Mouse (Mus musculus) midbrain, postnatal 0 days (tissue): ENCODE measurements around the gene Fam131c. TPM values are rescaled to one million over a fixed set of nuclear protein-coding genes. Genes with fewer than 3 reads are reported as not detected.

Source experiments
- ATAC-seq: fragments of 200-750 bp; cut with Nextera tagmentation; 2 replicates; pipeline ENCODE4 v1.8.0; 2017; ENCODE audit warnings: moderate number of reproducible peaks, mild to moderate bottlenecking, moderate TSS enrichment, moderate library complexity; ENCODE audit not compliant: low FRiP score
- DNase-seq: peaks from one replicate; pipeline ENCODE4 v3.0.0-alpha.2; 2015; ENCODE audit warnings: low spot score
- H3K27ac ChIP-seq: fragments of 300-500 bp; sonication (generic); 2 replicates; pipeline ENCODE4 v1.5.1; 2014; ENCODE audit warnings: low read depth, mild to moderate bottlenecking, low read length, mixed read lengths
- H3K27me3 ChIP-seq: fragments of 300-500 bp; sonication (generic); 2 replicates; pipeline ENCODE4 v1.6.1; 2014; ENCODE audit warnings: low read length, control low read depth, mixed read lengths; ENCODE audit not compliant: insufficient read depth
- H3K36me3 ChIP-seq: fragments of 300-500 bp; sonication (generic); 2 replicates; pipeline ENCODE4 v1.6.1; 2014; ENCODE audit warnings: low read length, control low read depth, mixed read lengths; ENCODE audit not compliant: insufficient read depth
- H3K4me1 ChIP-seq: fragments of 300-500 bp; sonication (generic); 2 replicates; pipeline ENCODE4 v1.6.1; 2014; ENCODE audit warnings: mild to moderate bottlenecking, control low read depth, antibody characterized with exemption, low read length, mixed read lengths; ENCODE audit not compliant: insufficient read depth
- H3K4me2 ChIP-seq: fragments of 300-500 bp; sonication (generic); 2 replicates; pipeline ENCODE4 v1.6.1; 2014; ENCODE audit warnings: low read depth, mild to moderate bottlenecking, low read length, mixed read lengths; ENCODE audit not compliant: poor library complexity, severe bottlenecking
- H3K4me3 ChIP-seq: fragments of 300-500 bp; sonication (generic); 2 replicates; pipeline ENCODE4 v1.5.1; 2014; ENCODE audit warnings: low read depth, mild to moderate bottlenecking, low read length, moderate library complexity
- H3K9ac ChIP-seq: fragments of 300-500 bp; sonication (generic); replicated peaks from 2 replicates; pipeline ENCODE4 v1.6.1; 2014; ENCODE audit warnings: mild to moderate bottlenecking, low read length, moderate library complexity, mixed read lengths; ENCODE audit not compliant: poor library complexity, severe bottlenecking
- H3K9me3 ChIP-seq: fragments of 300-500 bp; sonication (generic); 2 replicates; pipeline ENCODE4 v1.6.1; 2016; ENCODE audit warnings: low read length, control low read depth
- CTCF ChIP-seq: IDR thresholded peaks from 2 replicates; pipeline ENCODE4 v1.5.1; 2016; ENCODE audit warnings: antibody characterized with exemption, mild to moderate bottlenecking
- WGBS: fragments of 180-500 bp; shearing (Covaris S2); extraction: QIAGEN DNeasy Blood & Tissue Kit; methylation state at CpG from one replicate; pipeline ENCODE4 v1.1.7; 2014; 5-methylcytosine and 5-hydroxymethylcytosine counted together
- polyA plus RNA-seq: library from polyadenylated mRNA; unstranded; fragments of >200 nt; fragmentation: Nextera tagmentation; extraction: Ambion mirVana; gene quantifications from 2 replicates; pipeline ENCODE4 v1.2.1, GENCODE M21; 2015
- total RNA-seq: library from RNA; depleted of rRNA; stranded (reverse); fragments of >200 nt; gene quantifications from 2 replicates; pipeline ENCODE4 v1.2.3, GENCODE M21; 2014

Fam131c gene
- total and polyA plus RNA-seq, 2 experiments from 2014 or later, result 56.7 to 119 TPM

DNA sequence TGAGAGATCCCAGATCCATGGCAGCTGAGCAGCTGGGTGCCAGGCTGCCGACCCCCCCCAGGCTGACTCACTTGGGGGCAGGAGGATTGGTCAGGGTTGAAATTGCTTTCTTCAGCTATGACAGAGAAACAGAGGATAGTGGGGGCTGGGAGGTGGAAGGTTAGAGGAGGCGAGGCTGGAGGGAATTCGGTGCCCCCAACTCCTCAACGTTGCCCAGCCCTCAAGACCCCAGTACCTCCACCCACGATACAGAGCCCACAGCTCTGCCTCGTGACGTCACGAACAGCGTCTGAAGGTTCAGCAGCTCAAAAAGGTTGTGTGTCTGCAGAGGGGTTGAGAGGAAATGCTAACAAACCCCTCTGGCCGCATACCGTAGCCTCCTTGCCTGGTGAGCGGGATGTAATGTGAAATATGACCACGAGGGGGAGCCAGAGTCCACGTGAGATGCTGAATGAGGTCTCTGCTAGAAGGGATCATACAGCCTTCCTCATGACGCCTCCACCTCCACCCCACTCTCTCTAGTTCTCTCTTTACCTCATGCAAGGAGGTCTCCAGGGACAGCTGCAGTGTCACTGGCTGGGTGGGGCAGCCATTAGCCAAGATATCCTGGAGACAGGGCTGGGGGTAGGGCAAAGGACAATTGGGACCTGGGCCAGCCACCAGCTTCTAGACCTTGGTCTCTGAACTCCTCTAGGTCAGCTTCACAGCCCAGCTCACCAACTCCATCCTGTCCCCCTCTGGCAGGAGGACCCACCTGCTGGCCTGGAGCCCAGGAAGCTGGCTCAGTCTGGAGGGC, 36.7 kb downstream of the Fam131c start:
- Histone ChIP-seq H3K9me3 (no peaks in the 10 kb centered on the region), H3K4me3 (peak overlapping the region; percentile 15), H3K4me2 (peak overlapping the region; percentile 49), H3K36me3 (no peaks in the 10 kb centered on the region), H3K27ac (no peak overlapping the region; the same call in 1 of the 2 replicates), H3K27me3 (no peaks in the 10 kb centered on the region), H3K9ac (peak overlapping the region; percentile 57), H3K4me1 (no peaks in the 10 kb centered on the region)
- DNase-seq (peak; percentile 82), ATAC-seq (peak; percentile 68)
- 15% methylated on average over 15 of the region's 15 CpGs for WGBS
- peak; percentile 99 for TF ChIP-seq CTCF

DNA sequence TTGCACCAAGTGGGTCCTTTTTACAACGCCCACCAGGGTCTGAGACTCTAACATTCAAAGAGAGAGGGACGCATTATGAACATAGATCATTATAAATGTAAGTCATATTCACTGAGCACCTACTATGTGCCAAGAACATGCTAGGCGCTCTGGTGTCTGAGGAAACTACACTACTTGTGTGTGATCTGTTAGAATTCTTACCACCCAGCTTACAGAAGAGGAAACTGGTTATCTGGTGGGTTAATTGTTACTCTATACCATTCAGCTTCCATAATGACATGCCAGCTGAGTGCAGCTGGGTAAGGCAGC, 37.2 kb downstream of the Fam131c start:
- Histone ChIP-seq H3K4me1 (no peaks in the 10 kb centered on the region), H3K27me3 (no peaks in the 10 kb centered on the region), H3K36me3 (no peaks in the 10 kb centered on the region), H3K4me2 (no peak overlapping the region), H3K4me3 (no peak overlapping the region), H3K27ac (no peak overlapping the region), H3K9ac (no peak overlapping the region), H3K9me3 (no peaks in the 10 kb centered on the region)
- no peak for DNase-seq
- ATAC-seq, result no peak
- no peak for TF ChIP-seq CTCF
- 77% methylated on average over 3 of the region's 3 CpGs for WGBS

DNA sequence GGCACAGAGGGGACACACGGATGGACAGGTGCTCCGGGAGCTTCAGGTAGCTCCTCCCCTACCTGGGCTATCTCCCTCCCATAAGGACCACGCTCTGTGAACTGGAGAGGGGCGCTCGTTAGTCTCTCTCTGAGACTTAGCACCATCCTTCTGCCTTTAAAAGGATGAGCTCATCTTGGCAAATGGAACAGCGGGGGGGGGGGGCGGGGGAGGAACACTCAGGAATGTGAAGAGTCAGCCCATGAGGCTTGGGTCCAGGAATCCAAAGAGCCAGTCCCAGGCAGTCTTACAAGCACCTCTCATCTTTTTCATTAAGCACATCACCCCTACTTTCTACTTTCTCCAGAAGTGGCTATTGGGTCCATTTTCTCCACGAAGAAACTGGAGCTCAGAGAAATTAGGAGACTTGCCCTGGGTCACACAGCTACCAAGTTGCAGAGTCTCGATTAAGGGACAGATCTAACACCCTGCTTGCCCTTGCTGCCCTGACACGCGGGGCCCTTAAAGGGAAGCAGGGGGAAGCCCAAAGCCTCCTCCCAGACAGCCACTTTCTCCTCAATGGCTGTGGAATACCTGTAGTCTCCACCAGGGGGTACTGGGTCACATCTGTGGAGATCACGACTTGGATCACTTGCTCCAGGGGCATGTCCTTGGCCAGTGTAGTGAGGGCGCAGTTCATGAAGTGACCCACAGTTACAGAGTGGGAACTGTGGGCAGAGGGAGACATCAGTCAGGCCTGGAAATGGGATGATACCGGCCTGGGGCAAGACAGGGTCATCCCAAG, 38.7 kb downstream of the Fam131c start:
- Histone ChIP-seq H3K9me3 (no peaks in the 10 kb centered on the region), H3K27me3 (no peaks in the 10 kb centered on the region), H3K4me1 (no peaks in the 10 kb centered on the region), H3K27ac (no peak overlapping the region), H3K9ac (no peak overlapping the region), H3K36me3 (no peaks in the 10 kb centered on the region), H3K4me3 (no peak overlapping the region), H3K4me2 (no peak overlapping the region)
- 48% methylated on average over 14 of the region's 14 CpGs for WGBS
- ATAC-seq, result no peak
- peak; percentile 70 for TF ChIP-seq CTCF
- DNase-seq, result peak; percentile 33

DNA sequence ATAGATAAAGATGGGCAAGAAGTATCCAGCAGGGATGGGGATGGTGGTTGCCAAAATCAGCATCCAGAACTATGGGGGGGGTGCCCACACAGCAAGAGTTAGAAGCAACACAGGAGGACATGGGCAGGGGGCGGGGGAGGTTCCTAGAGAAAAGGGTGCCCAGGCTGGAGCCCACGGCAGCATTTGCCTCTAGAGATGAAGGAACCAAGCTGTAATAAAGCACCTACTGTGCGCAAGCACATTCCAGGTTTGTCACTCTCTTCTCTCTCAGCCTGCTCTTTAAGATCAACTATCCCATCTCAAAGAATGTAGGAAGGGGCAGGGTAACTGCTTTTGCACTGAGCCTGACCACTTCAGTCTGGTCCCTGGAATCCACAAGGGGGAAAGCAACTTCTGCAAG, 40.6 kb downstream of the Fam131c start:
- DNase-seq (no peak), ATAC-seq (no peak)
- H3K27me3 ChIP-seq, result no peaks in the 10 kb centered on the region
- no peak for TF ChIP-seq CTCF
- no peaks in the 10 kb centered on the region for H3K9me3 ChIP-seq
- H3K4me1 ChIP-seq, result no peaks in the 10 kb centered on the region
- H3K9ac ChIP-seq, result no peak overlapping the region
- no peaks in the 10 kb centered on the region for H3K36me3 ChIP-seq
- no peak overlapping the region for H3K4me3 ChIP-seq
- H3K27ac ChIP-seq, result no peak overlapping the region
- 91% methylated on average over 3 of the region's 3 CpGs for WGBS
- no peak overlapping the region for H3K4me2 ChIP-seq

DNA sequence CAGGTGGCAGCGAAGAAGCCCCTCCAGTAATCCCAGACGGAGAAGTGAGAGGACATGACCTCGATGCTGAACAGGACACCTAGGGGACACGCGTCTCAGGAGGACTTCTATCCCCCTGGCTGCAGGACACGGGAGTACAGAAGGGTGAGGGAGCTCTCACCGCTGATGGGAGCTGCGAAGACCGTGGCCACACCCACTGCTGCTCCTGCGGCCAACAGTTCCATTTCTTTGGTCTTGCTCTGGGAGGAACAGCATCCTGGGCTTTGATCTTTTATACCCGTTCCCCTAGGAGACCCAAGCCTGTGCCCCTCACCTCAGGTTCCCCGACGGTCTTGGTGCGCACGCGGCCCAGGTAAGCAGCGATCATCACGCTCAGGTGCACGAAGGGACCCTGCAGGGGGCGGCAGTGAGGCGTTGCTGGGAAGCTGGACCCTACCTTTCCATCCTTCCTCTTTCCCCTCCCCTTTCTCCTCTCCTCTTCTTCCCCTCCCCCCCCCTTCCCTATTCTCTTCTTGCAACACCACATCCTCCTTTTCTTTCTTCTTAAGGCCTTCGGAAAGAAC, 43.5 kb downstream of the Fam131c start:
- H3K9me3 ChIP-seq, result no peaks in the 10 kb centered on the region
- peak; percentile 24 for TF ChIP-seq CTCF
- no peaks in the 10 kb centered on the region for H3K4me1 ChIP-seq
- H3K36me3 ChIP-seq, result no peaks in the 10 kb centered on the region
- no peak for ATAC-seq
- no peaks in the 10 kb centered on the region for H3K27me3 ChIP-seq
- no peak overlapping the region for H3K4me2 ChIP-seq
- no peak for DNase-seq
- no peak overlapping the region for H3K4me3 ChIP-seq
- 18% methylated on average over 22 of the region's 22 CpGs for WGBS
- no peak overlapping the region for H3K9ac ChIP-seq
- no peak overlapping the region for H3K27ac ChIP-seq

DNA sequence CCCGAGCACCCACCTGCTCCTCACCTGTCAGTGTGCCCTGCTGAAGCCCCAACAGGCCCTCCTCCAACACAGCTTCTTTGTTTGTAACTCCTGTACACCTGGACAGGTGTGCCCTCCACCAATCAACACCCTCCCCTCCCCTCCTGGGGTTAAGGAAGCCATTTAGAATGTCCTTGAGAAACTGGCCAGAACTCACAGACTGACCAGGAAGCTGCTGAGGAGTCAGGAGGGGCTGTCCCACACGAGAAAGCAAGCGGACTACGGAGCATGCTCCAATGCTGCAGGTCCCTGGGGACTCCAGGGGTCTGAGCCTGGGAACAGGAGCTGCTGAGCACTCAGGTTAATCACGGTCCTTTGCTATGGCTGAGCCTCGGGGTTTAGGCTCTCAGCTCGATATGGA, 47.9 kb downstream of the Fam131c start, which contains the start of gene Clcnkb:
Gene Clcnkb (minus strand): TSS at position 91 of the 400 bp plus-strand sequence.
- Histone ChIP-seq H3K4me2 (no peak within 1 kb of the TSS), H3K27me3 (no peaks in the 10 kb centered on the region), H3K9me3 (no peaks in the 10 kb centered on the region), H3K4me3 (no peak within 1 kb of the TSS), H3K27ac (no peak within 1 kb of the TSS), H3K9ac (no peak within 1 kb of the TSS), H3K4me1 (no peaks in the 10 kb centered on the region), H3K36me3 (no peaks in the 10 kb centered on the region)
- no peak for ATAC-seq
- no peak for DNase-seq
- TF ChIP-seq CTCF, result no peak
- 67% methylated on average over 7 of the region's 7 CpGs for WGBS
